Mouse (Mus musculus) bone marrow, adult 2 months (tissue): ENCODE measurements around the gene Pcnx3. TPM values are rescaled to one million over a fixed set of nuclear protein-coding genes. Genes with fewer than 3 reads are reported as not detected.

Source experiments
- H3K27ac ChIP-seq: fragments of 200-500 bp; 2 replicates; pipeline ENCODE4 v1.5.1; 2012; ENCODE audit warnings: low read depth, mild to moderate bottlenecking, control low read depth, inconsistent platforms, low read length; ENCODE audit not compliant: control insufficient read depth, poor library complexity, insufficient read depth
- H3K4me1 ChIP-seq: fragments of 200-500 bp; 2 replicates; pipeline ENCODE4 v1.6.1; 2011; ENCODE audit warnings: low read length; ENCODE audit not compliant: control insufficient read depth, insufficient read depth
- H3K4me3 ChIP-seq: fragments of 200-500 bp; replicated peaks from 2 replicates; pipeline ENCODE3; 2011; ENCODE audit warnings: mild to moderate bottlenecking, low read depth, low read length, control low read depth; ENCODE audit not compliant: control insufficient read depth
- CTCF ChIP-seq: fragments of 200-500 bp; IDR thresholded peaks from 2 replicates; pipeline ENCODE4 v1.5.1; 2011; ENCODE audit warnings: low read length, control low read depth; ENCODE audit not compliant: control insufficient read depth, insufficient read depth
- POLR2A ChIP-seq: fragments of 200-500 bp; IDR thresholded peaks from 2 replicates; pipeline ENCODE4 v1.6.1; 2011; ENCODE audit warnings: low read depth, mild to moderate bottlenecking, control low read depth, low read length, borderline replicate concordance; ENCODE audit not compliant: control insufficient read depth
- WGBS: fragments of 180-500 bp; shearing (Covaris S2); methylation state at CpG from one replicate; pipeline ENCODE4 v1.1.7; 2018; 5-methylcytosine and 5-hydroxymethylcytosine counted together
- polyA plus RNA-seq: library from polyadenylated mRNA; stranded (reverse); fragments of >200 nt; gene quantifications from 2 replicates; pipeline ENCODE4 v1.2.4, GENCODE M21; 2011; ENCODE audit warnings: low replicate concordance; ENCODE audit not compliant: missing spikeins, insufficient read depth, insufficient read length

Gene Pcnx3
- polyA plus RNA-seq, 1 experiment, result 99.7 TPM

DNA sequence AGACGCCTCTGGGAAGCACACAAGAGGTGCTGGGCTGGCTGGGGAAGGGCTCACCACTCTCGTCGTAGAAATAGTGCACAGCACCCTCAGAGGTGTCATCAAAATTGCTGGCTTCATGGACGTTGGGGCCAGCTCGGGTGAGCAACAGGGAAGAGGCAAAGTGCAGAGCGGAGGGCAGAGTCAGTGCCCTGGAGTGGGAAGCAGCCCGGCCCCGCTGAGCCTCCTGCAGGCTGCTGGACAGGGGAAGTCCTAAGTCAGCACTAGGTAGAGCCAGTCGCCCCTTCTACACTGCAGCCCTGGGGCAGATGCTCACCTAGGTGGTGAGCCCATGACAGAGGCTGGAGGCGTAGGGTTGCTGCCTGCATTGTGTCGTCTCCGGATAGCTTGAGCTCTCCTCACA is 4.5 kb downstream of the Pcnx3 start:
- H3K4me3 ChIP-seq, result no peak overlapping the region
- no peak for TF ChIP-seq CTCF
- TF ChIP-seq POLR2A, result peak; percentile 8; the same call in 1 of the 2 replicates
- 90% methylated on average over 12 of the region's 12 CpGs for WGBS

GRCm38 (mm10) chr19:5680432-5680831 is 8.3 kb downstream of the Pcnx3 start:
- no peak overlapping the region for H3K27ac ChIP-seq
- H3K4me3 ChIP-seq, result no peak overlapping the region
- WGBS, result 85% methylated on average over 4 of the region's 4 CpGs
- TF ChIP-seq CTCF, result no peak
- TF ChIP-seq POLR2A, result no peak
- H3K4me1 ChIP-seq, result no peaks in the 10 kb centered on the region

More for the DNA sequence above, 4.5 kb downstream of the Pcnx3 start:
- H3K27ac ChIP-seq, result no peak overlapping the region
- H3K4me1 ChIP-seq, result peaks cover 2% of the 10 kb centered on the region; the same call in 1 of the 2 replicates

DNA sequence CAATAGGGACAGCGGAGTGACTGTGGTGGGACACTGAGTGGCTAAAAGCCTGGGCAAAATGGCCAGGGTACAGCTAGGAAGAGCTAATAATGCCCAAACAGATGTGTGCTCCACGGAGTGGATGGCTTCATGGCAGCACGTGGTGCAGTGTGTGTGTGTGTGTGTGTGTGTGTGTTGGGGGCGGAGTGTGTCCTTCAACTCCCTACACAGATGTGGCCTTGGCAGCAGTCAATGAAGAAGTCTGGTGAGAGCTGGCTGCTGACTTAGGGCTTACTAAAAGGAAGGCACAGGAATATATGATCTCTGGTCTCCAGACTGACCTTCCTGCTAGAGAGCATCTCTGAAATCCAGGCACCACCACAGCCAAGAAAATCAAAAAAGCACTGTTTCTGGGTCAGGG is 20.3 kb downstream of the Pcnx3 start:
- no peak overlapping the region for H3K4me3 ChIP-seq
- 89% methylated on average over 4 of the region's 4 CpGs for WGBS
- H3K27ac ChIP-seq, result no peak overlapping the region
- peaks cover 2% of the 10 kb centered on the region; the same call in 1 of the 2 replicates for H3K4me1 ChIP-seq
- no peak for TF ChIP-seq CTCF
- no peak for TF ChIP-seq POLR2A

DNA sequence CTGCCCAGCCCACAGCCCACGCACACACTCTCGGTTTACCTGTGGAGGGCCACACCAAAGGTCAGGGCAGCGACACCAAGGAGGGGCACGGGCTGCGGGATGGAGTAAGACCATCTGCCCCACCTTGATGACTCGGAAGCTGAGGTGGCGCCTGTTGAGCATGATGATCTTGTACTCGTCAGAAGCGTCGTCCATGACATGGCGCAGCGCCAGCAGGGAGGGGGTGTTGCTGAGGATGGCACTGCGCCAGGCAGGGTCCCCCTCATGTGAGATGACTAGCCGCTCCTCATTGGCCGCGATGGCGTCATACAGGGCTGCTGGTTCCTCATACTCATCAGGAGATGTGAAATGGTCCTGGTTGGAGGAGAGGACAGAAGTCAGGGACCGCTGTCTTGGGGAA is 22.3 kb downstream of the Pcnx3 start:
- WGBS, result 92% methylated on average over 18 of the region's 18 CpGs
- Histone ChIP-seq H3K27ac (peak overlapping the region; percentile 82), H3K4me1 (peaks cover 6% of the 10 kb centered on the region; the same call in 1 of the 2 replicates), H3K4me3 (no peak overlapping the region)
- TF ChIP-seq POLR2A, result peak; percentile 25; the same call in 1 of the 2 replicates
- no peak for TF ChIP-seq CTCF

DNA sequence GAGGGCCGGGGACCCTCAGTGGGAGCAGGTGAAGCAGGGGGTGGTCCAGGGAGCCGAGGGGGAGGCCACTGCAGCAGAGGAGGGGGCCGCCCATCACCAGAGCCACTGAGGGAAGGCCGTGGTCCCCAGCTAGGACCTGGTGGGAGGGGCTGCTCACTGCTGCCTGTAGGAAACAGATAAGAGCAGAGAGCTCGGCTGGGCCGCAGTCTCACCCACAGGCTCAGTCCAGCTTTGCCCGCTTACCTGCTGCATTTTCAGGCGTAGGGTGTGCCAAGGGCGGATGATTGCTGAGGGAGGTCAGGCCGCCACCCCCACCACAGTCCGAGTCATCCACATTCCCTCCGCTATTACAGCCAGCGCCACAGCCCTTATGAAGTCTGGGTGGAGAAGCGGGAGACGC is 23.2 kb downstream of the Pcnx3 start:
- 51% methylated on average over 15 of the region's 15 CpGs for whole genome bisulfite sequencing
- TF ChIP-seq POLR2A (peak; percentile 66), CTCF (no peak)
- Histone ChIP-seq H3K4me1 (peaks cover 6% of the 10 kb centered on the region; the same call in 1 of the 2 replicates), H3K4me3 (no peak overlapping the region), H3K27ac (peak overlapping the region; percentile 82)

GRCm38 (mm10) chr19:5664669-5665257 is 23.9 kb downstream of the Pcnx3 start:
- Histone ChIP-seq H3K4me1 (peaks cover 6% of the 10 kb centered on the region; the same call in 1 of the 2 replicates), H3K4me3 (peak overlapping the region; percentile 13), H3K27ac (peak overlapping the region; percentile 82)
- TF ChIP-seq CTCF (no peak), POLR2A (no peak)
- 90% methylated on average over 10 of the region's 10 CpGs for WGBS

DNA sequence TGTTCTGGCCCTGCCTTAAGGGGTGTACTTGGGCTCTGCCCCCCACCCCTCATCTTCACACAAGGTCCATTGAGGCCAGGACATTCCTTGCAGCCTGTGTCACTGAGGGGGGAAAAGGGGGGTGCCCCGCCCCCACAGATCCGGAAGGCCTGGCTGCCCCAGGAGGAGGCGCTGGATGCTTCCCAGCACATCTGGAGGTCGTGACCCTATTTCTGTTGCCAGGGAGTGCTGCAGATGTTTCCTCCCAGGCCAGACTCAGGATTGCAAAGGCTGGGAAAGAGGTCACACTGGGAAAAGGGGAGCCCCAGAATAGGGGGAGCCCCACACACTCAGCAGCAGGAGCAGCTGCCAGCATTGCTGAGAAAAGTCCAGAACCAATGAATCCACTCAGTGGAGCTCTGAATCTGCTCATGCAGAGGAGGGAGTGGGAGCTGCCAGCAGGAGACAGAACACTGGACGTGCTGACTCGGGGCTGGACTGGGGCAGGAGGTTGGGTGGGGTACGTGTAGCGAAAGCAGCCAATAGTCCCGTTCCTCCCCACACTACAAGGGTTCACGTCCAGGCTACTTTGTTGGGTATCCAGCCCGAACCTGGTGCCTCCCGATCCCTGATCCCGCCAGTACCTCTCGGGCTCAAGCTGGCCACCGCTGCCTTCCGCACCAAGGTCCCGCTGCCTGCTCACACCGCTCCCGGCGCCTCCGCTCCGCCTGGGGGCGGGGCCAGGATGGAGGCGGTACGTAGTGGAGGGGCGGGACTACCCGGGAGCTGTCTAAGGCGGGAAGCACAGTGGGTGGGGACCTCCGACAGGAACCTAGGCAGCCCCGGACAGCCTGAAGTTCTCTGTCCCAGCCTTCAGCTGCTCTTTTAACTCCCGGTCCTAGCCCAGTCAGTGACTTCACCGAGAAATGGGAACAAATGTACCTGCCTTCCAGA is 25.5 kb downstream of the Pcnx3 start, which contains the start of gene Sipa1:
Gene Sipa1 (minus strand): TSS at position 727 of the 933 bp plus-strand sequence.
- TF ChIP-seq CTCF (no peak; the same call in 1 of the 2 replicates), POLR2A (peak; percentile 98)
- Histone ChIP-seq H3K4me1 (peaks cover 6% of the 10 kb centered on the region; the same call in 1 of the 2 replicates), H3K27ac (peak within 1 kb of the TSS; percentile 88), H3K4me3 (peak within 1 kb of the TSS; percentile 91)
- under 1% methylated on average over 32 of the region's 32 CpGs for WGBS

GRCm38 (mm10) chr19:5662310-5662709 is 26.4 kb downstream of the Pcnx3 start:
- 28% methylated on average over 8 of the region's 8 CpGs for WGBS
- H3K4me1 ChIP-seq, result peaks cover 6% of the 10 kb centered on the region; the same call in 1 of the 2 replicates
- H3K4me3 ChIP-seq, result peak overlapping the region; percentile 91
- TF ChIP-seq CTCF (no peak), POLR2A (no peak; the same call in 1 of the 2 replicates)
- H3K27ac ChIP-seq, result peak overlapping the region; percentile 88
